Mouse (Mus musculus) liver, embryonic 15.5 days (tissue): ENCODE measurements around the gene Pou3f4. TPM values are rescaled to one million over a fixed set of nuclear protein-coding genes. Genes with fewer than 3 reads are reported as not detected.
A peak's percentile ranks its signal among the peaks of the same experiment; 100 is the strongest.
"Not testable (repeated sequence)": the region's sequence is repeated elsewhere in the genome, so short reads cannot be mapped to it uniquely, and the experiment has no call there.

ENCODE experiments used
- ATAC-seq: fragments of 200-750 bp; cut with Nextera tagmentation; 2 replicates; pipeline ENCODE4 v1.8.0; 2017; ENCODE audit warnings: moderate number of reproducible peaks, mild to moderate bottlenecking, moderate library complexity; ENCODE audit not compliant: insufficient read depth
- H3K27ac ChIP-seq: fragments of 300-500 bp; sonication (generic); replicated peaks from 2 replicates; pipeline ENCODE4 v1.5.1; 2015; ENCODE audit warnings: mild to moderate bottlenecking, inconsistent platforms
- H3K27me3 ChIP-seq: fragments of 300-500 bp; sonication (generic); 2 replicates; pipeline ENCODE4 v1.6.1; 2015; ENCODE audit warnings: mild to moderate bottlenecking, inconsistent platforms
- H3K36me3 ChIP-seq: fragments of 300-500 bp; sonication (generic); replicated peaks from 2 replicates; pipeline ENCODE4 v1.6.1; 2015; ENCODE audit warnings: moderate library complexity, mild to moderate bottlenecking, inconsistent platforms
- H3K4me1 ChIP-seq: fragments of 300-500 bp; sonication (generic); replicated peaks from 2 replicates; pipeline ENCODE4 v1.6.1; 2015; ENCODE audit warnings: inconsistent platforms
- H3K4me2 ChIP-seq: fragments of 300-500 bp; sonication (generic); 2 replicates; pipeline ENCODE4 v1.6.1; 2015; ENCODE audit warnings: moderate library complexity, mild to moderate bottlenecking, inconsistent platforms
- H3K4me3 ChIP-seq: fragments of 300-500 bp; sonication (generic); replicated peaks from 2 replicates; pipeline ENCODE4 v1.5.1; 2015; ENCODE audit warnings: mild to moderate bottlenecking, inconsistent platforms
- H3K9ac ChIP-seq: fragments of 300-500 bp; sonication (generic); 2 replicates; pipeline ENCODE4 v1.6.1; 2015; ENCODE audit warnings: moderate library complexity, mild to moderate bottlenecking, inconsistent platforms
- H3K9me3 ChIP-seq: fragments of 300-500 bp; sonication (generic); replicated peaks from 2 replicates; pipeline ENCODE4 v1.6.1; 2016; ENCODE audit warnings: inconsistent platforms
- WGBS: fragments of 180-500 bp; shearing (Covaris S2); methylation state at CpG from one replicate; pipeline ENCODE4 v1.1.7; 2015; ENCODE audit warnings: mixed read lengths; ENCODE audit not compliant: insufficient replicate concordance; 5-methylcytosine and 5-hydroxymethylcytosine counted together
- polyA plus RNA-seq: library from polyadenylated mRNA; unstranded; fragments of >200 nt; fragmentation: Nextera tagmentation; extraction: Ambion mirVana; gene quantifications from 2 replicates; pipeline ENCODE4 v1.2.1, GENCODE M21; 2015

Gene Pou3f4
- not detected in 2 replicates for polyA plus RNA-seq

DNA sequence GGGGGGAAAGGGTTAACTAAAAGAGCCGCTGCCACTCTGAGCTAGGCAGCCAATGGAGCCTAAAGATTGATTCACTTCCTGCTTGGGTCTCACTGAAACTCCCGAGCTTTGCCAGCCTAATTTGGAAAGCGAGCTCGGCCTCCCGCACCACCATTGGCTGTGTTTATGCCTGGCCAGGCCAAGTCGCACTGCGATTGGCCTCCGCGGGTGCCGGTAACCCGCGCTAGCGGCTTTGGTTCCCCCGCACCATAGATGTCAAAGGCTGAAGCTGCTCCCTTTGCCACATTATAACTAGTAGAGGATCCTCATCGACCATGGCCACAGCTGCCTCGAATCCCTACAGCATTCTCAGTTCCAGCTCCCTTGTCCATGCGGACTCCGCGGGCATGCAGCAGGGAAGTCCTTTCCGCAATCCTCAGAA is at the start of gene Pou3f4:
Gene Pou3f4 (plus strand): TSS at position 130 of the 421 bp plus-strand sequence.
- Histone ChIP-seq H3K9ac (no peak within 1 kb of the TSS), H3K9me3 (no peaks in the 10 kb centered on the region), H3K27me3 (peaks cover 38% of the 10 kb centered on the region), H3K4me3 (0 out of 2 replicates have a peak within 1 kb of the TSS, but pooled peaks have one; percentile 8), H3K4me1 (no peaks in the 10 kb centered on the region), H3K36me3 (no peaks in the 10 kb centered on the region), H3K4me2 (peak within 1 kb of the TSS; percentile 32), H3K27ac (no peak within 1 kb of the TSS)
- ATAC-seq: 0 out of 2 replicates have a peak, but pooled peaks have one; percentile 31
- WGBS: 20% methylated on average over 20 of the region's 20 CpGs

DNA sequence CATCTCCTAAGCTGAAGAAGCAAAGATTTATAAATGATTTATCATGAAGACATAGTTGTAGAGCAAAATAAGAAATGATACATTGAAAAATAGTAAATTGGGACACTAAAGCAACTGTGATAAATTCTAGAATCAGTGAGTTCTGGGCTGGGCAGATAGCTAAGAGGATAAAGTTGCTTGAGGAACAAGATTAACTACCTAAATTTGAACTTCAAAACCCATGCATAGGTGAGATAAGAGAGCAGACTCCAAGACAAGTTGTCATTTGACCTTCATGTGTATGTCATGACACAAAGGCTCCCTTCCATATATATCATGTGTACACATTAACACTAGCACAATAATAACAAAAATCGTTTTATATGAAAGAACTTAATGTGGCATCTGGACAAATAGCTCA is 48.1 kb upstream of the Pou3f4 start:
- no peaks in the 10 kb centered on the region for H3K4me1 ChIP-seq
- no peak overlapping the region for H3K27ac ChIP-seq
- no peaks in the 10 kb centered on the region for H3K36me3 ChIP-seq
- no peaks in the 10 kb centered on the region for H3K27me3 ChIP-seq
- ATAC-seq: no peak
- no peak overlapping the region for H3K4me3 ChIP-seq
- H3K9ac ChIP-seq: no peak overlapping the region
- no peak overlapping the region for H3K4me2 ChIP-seq
- H3K9me3 ChIP-seq: no peaks in the 10 kb centered on the region
- 39% methylated on average over 1 of the region's 1 CpGs for WGBS

DNA sequence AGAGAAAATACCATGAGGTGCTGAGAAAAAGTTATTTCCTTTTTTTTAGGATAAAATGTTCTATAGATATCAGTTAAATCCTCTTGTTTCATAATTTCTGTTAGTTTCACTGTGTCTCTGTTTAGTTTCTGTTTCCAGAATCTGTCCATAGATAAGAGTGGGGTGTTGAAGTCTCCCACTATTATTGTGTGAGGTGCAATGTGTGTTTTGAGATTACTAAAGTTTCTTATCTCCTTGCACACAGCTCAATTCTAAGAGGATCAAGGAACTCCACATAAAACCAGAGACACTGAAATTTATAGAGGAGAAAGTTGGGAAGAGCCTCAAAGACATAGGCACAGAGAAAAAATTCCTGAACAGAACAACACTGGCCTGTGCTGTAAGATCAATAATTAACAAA is 39.3 kb upstream of the Pou3f4 start:
- not testable (repeated sequence) for H3K27ac ChIP-seq, H3K36me3 ChIP-seq, H3K9me3 ChIP-seq, H3K4me2 ChIP-seq, H3K4me3 ChIP-seq, H3K27me3 ChIP-seq, H3K4me1 ChIP-seq, ATAC-seq, H3K9ac ChIP-seq

- Histone ChIP-seq H3K4me3 (no peak overlapping the region), H3K36me3 (no peaks in the 10 kb centered on the region), H3K27ac (no peak overlapping the region), H3K4me2 (no peak overlapping the region), H3K27me3 (no peaks in the 10 kb centered on the region), H3K9me3 (no peaks in the 10 kb centered on the region), H3K9ac (no peak overlapping the region), H3K4me1 (no peaks in the 10 kb centered on the region)
- WGBS: 43% methylated on average over 2 of the region's 2 CpGs
- ATAC-seq: no peak
Measured at GRCm38 (mm10) chrX:110802502-110802901, 11.6 kb upstream of the Pou3f4 start.

GRCm38 (mm10) chrX:110810001-110810578 is 4.0 kb upstream of the Pou3f4 start:
- Histone ChIP-seq H3K27me3 (peaks cover 18% of the 10 kb centered on the region), H3K36me3 (no peaks in the 10 kb centered on the region), H3K4me1 (no peaks in the 10 kb centered on the region), H3K9ac (no peak overlapping the region), H3K9me3 (no peaks in the 10 kb centered on the region), H3K27ac (no peak overlapping the region), H3K4me3 (no peak overlapping the region), H3K4me2 (no peak overlapping the region)
- 28% methylated on average over 4 of the region's 4 CpGs for WGBS
- no peak for ATAC-seq

- ATAC-seq: no peak
- Histone ChIP-seq H3K9me3 (no peaks in the 10 kb centered on the region), H3K9ac (no peak overlapping the region), H3K4me1 (no peaks in the 10 kb centered on the region), H3K4me2 (no peak overlapping the region), H3K27me3 (peaks cover 26% of the 10 kb centered on the region), H3K27ac (no peak overlapping the region), H3K36me3 (no peaks in the 10 kb centered on the region), H3K4me3 (no peak overlapping the region)
- 39% methylated on average over 5 of the region's 5 CpGs for WGBS
Measured at GRCm38 (mm10) chrX:110810753-110811506, 3.1 kb upstream of the Pou3f4 start.

DNA sequence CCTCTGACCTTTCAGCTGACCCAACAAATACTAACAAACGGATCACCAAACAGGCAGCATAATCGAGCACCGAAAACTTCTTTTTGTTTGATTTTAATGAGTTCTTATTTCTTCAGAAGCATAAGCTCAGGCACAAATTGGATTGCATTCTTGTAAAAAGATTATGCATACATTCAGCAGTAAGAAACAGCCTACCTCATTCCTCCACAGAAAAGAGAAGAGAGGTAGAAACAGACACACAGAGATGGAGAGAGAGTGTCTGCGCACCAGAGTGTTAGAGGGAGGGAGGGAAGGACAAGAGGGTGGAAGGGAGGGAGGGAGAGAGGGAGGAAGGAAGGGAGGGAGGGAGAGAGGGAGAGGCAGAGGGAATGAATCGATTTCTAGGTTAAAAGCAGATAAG is 2.0 kb upstream of the Pou3f4 start:
- peaks cover 35% of the 10 kb centered on the region for H3K27me3 ChIP-seq
- H3K36me3 ChIP-seq: no peaks in the 10 kb centered on the region
- H3K4me1 ChIP-seq: no peaks in the 10 kb centered on the region
- H3K9ac ChIP-seq: no peak overlapping the region
- no peak overlapping the region for H3K27ac ChIP-seq
- no peaks in the 10 kb centered on the region for H3K9me3 ChIP-seq
- no peak for ATAC-seq
- no peak overlapping the region for H3K4me2 ChIP-seq
- WGBS: 26% methylated on average over 5 of the region's 5 CpGs
- H3K4me3 ChIP-seq: no peak overlapping the region

GRCm38 (mm10) chrX:110813401-110813800 is 679 bp upstream of the Pou3f4 start:
- H3K27me3 ChIP-seq: peaks cover 38% of the 10 kb centered on the region
- no peak overlapping the region for H3K9ac ChIP-seq
- H3K4me1 ChIP-seq: no peaks in the 10 kb centered on the region
- no peaks in the 10 kb centered on the region for H3K9me3 ChIP-seq
- no peak for ATAC-seq
- H3K36me3 ChIP-seq: no peaks in the 10 kb centered on the region
- no peak overlapping the region for H3K4me2 ChIP-seq
- H3K27ac ChIP-seq: no peak overlapping the region
- WGBS: 13% methylated on average over 5 of the region's 5 CpGs
- no peak overlapping the region for H3K4me3 ChIP-seq

GRCm38 (mm10) chrX:110814592-110815548 is 790 bp downstream of the Pou3f4 start:
- WGBS: 20% methylated on average over 52 of the region's 52 CpGs
- no peak for ATAC-seq

DNA sequence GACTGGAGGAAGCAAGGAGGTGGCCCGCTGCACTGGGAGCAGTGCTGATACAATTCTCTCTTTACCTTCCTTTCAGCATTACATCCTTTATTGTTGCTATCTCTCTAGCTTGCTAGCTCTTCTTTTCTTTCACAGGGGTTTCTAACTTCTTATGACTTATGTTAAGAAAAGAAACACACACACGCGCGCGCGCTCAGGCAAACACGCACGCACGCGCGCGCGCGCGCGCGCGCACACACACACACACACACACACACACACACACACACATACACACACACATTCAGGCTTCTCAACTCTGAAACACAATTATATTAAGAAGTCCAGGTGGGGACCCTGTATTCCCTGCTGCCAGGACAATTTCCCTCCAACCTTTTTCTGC is 1.5 kb downstream of the Pou3f4 start:
- no peaks in the 10 kb centered on the region for H3K4me1 ChIP-seq
- 27% methylated on average over 18 of the region's 18 CpGs for WGBS
- H3K4me2 ChIP-seq: peak overlapping the region; percentile 15; the same call in 1 of the 2 replicates
- H3K36me3 ChIP-seq: no peaks in the 10 kb centered on the region
- ATAC-seq: no peak
- H3K27me3 ChIP-seq: peaks cover 38% of the 10 kb centered on the region
- no peak overlapping the region for H3K27ac ChIP-seq
- no peak overlapping the region for H3K9ac ChIP-seq
- no peaks in the 10 kb centered on the region for H3K9me3 ChIP-seq
- no peak overlapping the region for H3K4me3 ChIP-seq

More at GRCm38 (mm10) chrX:110814592-110815548, 790 bp downstream of the Pou3f4 start:
- Histone ChIP-seq H3K27me3 (peaks cover 38% of the 10 kb centered on the region), H3K9me3 (no peaks in the 10 kb centered on the region), H3K9ac (no peak overlapping the region), H3K27ac (no peak overlapping the region), H3K4me3 (0 out of 2 replicates have a peak overlapping the region, but pooled peaks have one; percentile 8), H3K4me2 (peak overlapping the region; percentile 32), H3K36me3 (no peaks in the 10 kb centered on the region), H3K4me1 (no peaks in the 10 kb centered on the region)

- WGBS: 10% methylated on average over 16 of the region's 16 CpGs
- Histone ChIP-seq H3K27me3 (peaks cover 38% of the 10 kb centered on the region), H3K4me2 (no peak overlapping the region), H3K4me1 (no peaks in the 10 kb centered on the region), H3K9ac (no peak overlapping the region), H3K4me3 (no peak overlapping the region), H3K36me3 (no peaks in the 10 kb centered on the region), H3K27ac (no peak overlapping the region), H3K9me3 (no peaks in the 10 kb centered on the region)
- no peak for ATAC-seq
Measured at GRCm38 (mm10) chrX:110816609-110817008, 2.5 kb downstream of the Pou3f4 start.
